Mouse (Mus musculus) natural killer cell, adult 2 months (primary cell): Measurements from ENCODE around the gene Rnf130.

ENCODE experiments used
- DNase-seq, 2 experiments: peaks; one replicate each; pipeline ENCODE4 v3.0.0; 2022; ENCODE audit warnings: low spot score in 2 of 2

Gene Rnf130

GRCm38 (mm10) chr11:50138206-50138822, 113.2 kb downstream of the Rnf130 start:
- no peak for DNase-seq

- DNase-seq = no peak
Measured at GRCm38 (mm10) chr11:50139571-50139970, 114.4 kb downstream of the Rnf130 start.

GRCm38 (mm10) chr11:50145529-50145928, 120.4 kb downstream of the Rnf130 start:
- no peak for DNase-seq

GRCm38 (mm10) chr11:50146121-50146520, 121.0 kb downstream of the Rnf130 start:
- no peak for DNase-seq

DNA sequence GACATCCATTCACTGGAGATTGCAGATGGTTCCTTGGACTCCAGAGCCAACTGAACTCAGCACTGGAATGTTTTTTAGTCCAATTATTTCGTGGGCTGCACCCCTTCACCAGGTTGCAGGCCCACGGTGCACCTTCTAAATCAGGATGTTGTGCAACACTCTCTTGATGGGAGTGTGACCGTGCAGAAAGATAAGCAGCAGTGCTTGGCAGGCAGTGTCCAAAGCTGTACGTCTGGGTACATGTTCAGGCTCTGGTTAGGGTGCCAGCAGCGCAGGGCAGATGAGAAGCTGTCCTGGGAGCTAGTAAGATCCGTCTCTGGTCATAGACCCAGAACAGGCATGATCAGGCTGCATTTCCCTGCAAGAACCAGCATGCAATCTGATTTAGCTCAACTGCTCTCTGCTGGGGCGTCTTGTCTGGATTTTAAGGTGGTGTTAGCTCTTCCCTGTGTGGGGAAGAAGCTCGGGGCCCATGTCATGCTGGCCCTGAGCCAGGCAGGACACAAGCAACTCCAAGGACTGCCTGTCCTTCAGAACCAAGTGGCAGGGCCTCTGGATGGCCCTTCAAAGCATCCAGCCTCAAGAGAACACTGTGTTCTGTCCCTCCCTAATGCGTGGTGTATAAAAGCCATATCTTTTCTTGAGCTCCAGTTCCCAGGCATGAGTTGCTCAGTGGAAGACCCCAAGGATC, 122.3 kb downstream of the Rnf130 start:
- DNase-seq = no peak

DNA sequence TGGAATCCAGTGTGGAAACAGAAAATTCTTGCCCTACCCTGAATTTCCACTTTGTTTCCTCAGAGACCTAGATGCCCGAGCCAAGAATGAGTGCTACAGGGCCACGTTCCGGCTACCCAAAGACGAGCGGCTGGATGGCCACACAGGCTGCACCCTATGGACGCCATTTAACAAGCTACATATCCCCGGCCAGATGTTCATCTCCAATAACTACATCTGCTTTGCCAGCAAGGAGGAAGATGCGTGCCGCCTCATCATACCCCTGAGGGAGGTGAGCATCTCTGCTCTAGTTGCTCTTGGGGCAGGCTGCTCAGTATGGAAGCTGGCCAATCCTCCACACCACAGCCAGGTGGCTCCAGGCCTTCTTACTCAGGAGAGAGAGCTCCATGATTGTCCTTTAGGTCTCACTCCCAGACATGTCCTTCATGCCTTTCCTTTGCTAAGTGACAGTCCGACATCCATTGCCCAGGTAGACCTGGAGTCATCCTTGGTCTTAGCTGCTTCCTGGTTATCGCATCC, 122.9 kb downstream of the Rnf130 start:
- no peak for DNase-seq

- DNase-seq = no peak
Measured at GRCm38 (mm10) chr11:50149200-50149599, 124.1 kb downstream of the Rnf130 start.

DNA sequence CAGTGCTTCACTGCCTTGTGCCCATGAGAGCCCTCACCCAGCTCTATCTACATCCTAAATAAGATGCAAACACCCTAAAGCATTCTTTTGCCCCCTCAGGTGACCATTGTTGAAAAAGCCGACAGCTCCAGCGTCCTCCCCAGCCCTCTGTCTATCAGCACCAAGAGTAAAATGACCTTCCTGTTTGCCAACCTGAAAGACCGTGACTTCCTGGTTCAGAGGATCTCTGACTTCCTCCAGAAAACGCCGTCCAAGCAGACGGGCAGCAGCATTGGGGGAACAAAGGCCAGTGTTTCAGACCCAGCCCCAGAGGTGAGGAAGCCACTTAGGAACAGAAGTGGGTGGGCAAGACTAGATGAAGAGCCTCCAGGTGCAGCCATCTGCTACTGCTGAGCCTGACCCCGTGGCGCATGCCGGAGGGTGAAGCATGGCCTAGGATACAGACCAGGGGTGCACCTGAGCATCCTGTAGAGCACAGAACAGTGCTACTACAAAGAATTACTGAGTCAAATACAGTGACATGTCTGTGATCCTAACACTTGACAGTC, 124.5 kb downstream of the Rnf130 start:
- no peak for DNase-seq

GRCm38 (mm10) chr11:50151374-50151773, 126.2 kb downstream of the Rnf130 start:
- DNase-seq = no peak

DNA sequence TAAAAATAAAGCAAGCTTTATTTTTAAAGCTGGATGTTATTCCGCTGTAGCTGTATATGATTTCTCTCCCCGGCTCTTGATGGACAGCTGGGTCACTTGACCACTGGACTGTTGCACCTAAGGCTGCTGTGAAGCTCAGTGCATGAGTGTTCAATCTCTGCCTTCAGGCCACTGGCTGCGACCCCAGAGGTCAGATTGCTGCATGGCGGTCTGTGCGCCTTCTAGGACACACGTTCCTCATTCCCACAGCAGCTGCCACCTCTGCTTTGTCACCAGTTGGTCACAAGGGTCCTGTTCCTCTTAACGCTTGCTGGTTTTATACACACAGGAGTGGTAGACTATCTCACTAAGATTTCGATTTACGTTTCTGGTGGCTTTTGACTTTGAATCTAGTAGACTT, 129.0 kb downstream of the Rnf130 start:
- no peak for DNase-seq
